Mouse (Mus musculus) 3T3-L1 (cell line): ENCODE results near the gene Rbms3.

Experiments used
- DNase-seq: peaks from one replicate; pipeline ENCODE4 v3.0.0-alpha.2; 2015; ENCODE audit warnings: low read depth, low spot score

Rbms3 gene

GRCm38 (mm10) chr9:116847241-116848135 is 782.2 kb downstream of the Rbms3 start:
- peak; percentile 96 for DNase-seq

DNA sequence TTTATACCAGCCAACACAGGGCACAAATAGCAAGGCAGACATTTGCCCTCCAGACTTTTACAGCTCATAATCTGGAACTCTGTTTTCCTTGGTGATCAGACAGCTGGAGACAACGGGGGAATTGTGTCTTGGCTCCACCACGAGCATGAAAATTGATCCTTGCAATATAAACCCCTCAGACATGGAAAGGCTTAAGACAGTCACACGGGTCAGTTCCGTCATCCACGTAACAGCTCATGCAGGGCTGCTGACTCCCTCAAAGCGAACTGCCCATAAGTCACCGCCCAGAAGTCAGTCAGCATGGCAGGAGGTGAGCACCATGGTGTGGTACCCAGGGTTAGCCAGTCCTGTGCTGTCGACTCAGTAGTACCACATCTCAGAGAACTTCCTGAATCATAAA is 794.8 kb downstream of the Rbms3 start:
- no peak for DNase-seq

GRCm38 (mm10) chr9:116833677-116834076 is 796.0 kb downstream of the Rbms3 start:
- DNase-seq: no peak

DNA sequence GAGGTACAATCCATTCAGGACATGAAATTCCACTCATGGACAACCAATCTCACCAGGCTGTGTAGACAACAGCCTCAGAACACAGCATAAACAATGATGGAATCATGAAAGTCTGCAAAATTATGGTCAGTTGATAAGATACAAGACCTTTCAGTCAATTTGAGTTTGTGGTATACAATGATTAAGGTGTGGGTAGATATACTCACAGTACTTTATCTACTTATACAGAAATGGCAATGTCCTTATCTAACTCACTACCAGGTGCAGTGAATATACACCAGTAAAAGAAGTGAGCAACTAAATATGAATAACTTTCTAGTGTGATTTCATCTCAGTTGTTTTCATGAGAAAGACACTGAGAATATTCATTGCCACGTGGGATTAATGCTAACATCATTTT is 796.9 kb downstream of the Rbms3 start:
- no peak for DNase-seq

GRCm38 (mm10) chr9:116831386-116831785 is 798.3 kb downstream of the Rbms3 start:
- DNase-seq: no peak

DNA sequence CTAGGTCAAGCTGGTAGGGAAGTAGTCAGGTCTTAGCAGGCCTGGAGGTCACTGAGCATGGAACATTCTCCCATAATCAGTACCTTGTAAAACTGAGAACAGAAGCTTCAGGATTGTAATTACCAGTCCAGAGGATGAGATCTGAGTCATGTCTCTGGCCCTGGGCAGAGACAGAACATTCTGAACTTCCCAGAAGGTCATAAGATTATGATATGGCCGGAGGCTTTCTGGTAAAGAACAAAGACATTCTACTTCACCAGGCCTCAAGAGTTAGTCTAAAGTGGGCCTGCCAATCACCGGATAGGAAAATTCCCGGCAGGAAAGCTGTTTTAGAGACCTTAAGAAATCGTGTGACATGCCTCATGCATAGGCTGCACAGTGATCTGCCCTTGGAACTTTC is 799.8 kb downstream of the Rbms3 start:
- DNase-seq: no peak

GRCm38 (mm10) chr9:116821601-116822000 is 808.1 kb downstream of the Rbms3 start:
- no peak for DNase-seq

DNA sequence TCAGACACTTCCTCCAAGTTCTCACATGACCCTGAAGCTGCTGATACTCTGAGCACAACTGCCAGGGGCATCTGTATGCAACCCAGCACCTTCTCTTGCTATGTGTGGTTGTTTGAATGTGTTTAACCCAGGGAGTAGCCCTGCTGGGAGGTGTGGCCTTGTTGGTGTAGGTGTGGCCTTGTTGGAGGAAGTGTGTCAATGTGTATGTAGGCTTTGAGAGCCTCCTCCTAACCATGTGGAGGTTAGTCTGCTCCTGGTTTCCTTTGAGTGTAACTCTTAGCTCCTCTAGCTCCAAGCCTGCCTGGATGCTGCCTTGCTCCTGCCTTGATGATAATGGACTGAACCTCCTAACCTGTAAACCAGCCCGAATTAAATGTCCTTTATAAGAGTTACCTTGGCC is 812.5 kb downstream of the Rbms3 start:
- DNase-seq: no peak

DNA sequence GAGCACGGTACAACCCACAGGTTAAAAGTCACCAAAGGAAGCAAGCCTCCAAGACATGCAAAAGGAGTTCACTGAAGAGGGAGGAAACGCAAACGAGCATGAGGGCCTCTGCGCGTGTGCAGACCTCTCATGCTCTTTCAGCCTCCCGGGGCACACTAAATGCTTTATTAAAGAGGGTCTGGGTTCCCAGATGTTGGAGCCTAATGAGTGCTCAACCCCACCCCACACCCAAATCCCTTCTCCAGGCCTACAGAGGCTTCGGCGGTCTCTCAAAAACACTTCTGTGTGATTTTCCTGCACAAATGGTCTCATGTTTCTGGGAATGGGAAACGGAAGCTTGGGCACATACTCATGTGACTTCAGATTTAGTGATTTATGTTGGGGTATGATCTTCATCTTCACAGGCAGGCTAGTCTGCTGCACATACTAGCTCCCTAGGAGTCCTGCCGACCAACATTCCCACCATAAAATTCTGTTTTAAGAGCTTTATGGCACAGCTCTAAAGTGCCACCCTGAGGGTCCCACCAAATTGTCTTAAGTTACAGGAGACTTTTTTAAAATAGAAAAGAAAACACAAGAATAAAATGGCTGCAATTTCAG is 815.1 kb downstream of the Rbms3 start:
- no peak for DNase-seq

DNA sequence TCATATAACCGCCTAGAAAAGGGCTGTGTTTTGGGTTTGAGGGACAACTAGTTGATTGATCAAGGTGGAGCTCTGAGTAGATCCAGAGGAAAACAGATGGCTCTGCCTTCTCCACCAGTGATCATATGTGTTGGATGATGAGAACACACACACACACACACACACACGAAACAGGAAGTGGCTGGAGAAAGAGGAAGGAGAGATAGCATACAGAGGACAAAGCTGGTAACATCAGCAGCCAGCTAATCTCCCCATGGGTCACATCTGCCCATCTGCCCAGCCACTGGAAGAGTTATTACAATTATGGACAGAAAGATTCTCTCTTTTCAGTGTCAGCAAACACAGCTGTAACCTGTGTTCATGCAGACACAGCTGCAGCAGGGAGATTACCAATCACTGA is 816.3 kb downstream of the Rbms3 start:
- DNase-seq: no peak

DNA sequence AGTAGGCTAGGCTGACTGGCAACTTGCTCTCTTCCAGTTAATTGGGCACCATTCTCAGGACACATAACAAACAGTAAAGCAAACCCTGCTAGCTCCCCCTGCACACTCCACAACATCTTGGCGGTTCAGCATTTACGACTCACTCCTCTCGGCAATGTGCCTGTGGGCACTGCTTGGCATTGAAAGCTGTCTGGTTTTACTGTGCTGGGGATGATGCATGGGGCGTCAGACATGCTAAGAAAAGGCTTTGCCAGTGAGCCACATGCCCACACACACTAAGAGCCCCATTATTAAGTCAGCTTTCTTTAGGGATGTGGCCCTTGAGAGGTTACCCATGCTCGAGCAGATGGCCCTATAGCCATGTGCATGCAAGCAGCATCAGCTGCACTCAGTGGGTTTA is 820.5 kb downstream of the Rbms3 start:
- DNase-seq: peak; percentile 39

GRCm38 (mm10) chr9:116808401-116808800 is 821.3 kb downstream of the Rbms3 start:
- DNase-seq: peak; percentile 18

DNA sequence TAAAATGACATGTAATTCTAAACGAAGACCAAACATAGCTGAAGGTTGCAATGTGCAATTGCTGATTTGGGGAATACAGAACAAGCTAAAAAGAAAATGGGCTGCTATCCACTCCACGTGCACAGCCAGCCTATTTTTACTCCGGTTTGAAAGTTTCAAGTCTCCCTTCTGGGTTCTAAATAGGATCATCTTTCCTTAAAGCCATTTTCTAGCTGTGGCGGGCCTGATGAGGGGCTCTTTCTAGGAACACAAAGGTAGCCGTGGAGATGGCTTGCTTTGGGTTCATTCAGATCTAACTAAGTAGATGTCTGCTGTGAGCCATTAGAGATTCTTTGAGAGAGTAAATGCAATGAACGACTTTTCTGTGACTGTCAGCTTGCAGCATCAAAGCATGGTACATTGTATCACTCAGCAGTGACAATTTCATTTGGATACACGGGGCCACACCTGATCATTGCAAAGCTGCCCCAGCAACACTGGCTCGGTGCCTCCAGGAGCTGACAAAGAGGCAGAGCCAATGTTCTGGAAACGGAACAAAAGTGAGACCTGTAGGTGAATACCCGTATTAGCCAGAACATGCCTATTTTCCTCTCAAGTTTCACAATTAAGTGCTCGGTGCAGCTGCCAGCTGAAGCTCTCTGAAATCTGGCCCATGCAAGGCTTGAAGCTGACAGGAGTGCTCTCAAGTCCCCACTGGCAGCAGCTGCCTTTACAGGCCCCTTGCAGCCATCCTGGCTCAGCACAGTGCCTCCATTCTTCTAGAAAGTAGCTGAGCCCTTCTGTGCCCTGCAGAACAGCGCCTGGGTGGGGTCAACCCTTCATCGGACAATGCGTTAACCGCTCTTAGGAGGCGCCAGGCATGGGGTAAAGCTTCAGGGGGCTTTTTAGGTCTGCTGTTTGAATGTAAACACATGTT is 822.3 kb downstream of the Rbms3 start:
- no peak for DNase-seq

- no peak for DNase-seq
Measured at GRCm38 (mm10) chr9:116803292-116803731, 826.4 kb downstream of the Rbms3 start.

DNA sequence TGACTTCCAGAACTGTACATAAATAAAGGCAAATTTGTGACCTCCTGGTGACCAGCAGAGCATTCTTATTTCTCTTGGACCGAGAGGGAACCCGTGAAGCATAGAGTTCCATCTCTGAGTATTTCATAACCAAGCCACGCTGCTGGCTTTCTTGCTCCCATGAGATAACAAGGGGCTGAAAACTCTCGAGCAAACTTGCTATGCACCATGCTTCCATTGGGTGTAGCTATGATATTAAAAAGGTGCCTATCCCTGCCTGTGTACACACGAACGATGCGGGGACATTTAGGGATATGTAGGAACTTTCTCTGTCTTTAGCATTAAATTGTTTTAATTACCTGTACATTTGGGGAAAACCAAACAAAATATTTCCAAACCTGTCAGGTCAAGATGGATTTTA is 827.1 kb downstream of the Rbms3 start:
- no peak for DNase-seq

DNA sequence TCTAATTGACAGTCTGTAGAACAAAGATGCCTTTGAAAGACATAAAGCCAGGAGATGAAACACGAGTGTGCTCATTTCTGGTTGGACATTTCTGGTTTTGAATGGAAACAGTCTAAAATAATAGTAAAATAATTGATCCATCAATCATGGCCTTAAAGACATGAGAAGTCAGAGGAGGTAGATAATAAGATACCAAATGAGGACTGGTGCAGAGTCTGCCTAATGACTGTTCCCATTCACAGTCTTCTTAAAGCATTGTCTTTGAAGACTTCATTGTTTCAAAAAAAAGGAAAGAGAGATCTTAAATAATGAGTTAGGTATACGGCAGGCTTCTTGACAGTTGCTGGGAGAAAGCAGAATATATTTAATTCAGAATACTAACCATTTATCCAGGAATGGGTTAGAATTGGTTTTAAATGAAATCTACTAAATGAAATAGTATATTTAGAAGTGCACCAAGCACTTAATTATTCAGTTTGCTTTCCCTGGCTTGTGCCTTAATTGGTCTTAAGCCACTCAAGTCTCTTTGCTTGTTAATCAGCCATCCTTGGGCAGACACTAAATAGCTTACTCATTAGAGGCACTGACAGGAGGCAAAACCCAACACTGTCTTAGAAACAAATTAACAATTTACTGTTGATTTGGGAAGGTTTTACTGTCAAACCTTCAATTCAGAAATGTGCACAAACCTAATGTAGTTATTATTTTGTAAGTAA is 834.3 kb downstream of the Rbms3 start:
- DNase-seq: no peak

GRCm38 (mm10) chr9:116791850-116792249 is 837.9 kb downstream of the Rbms3 start:
- no peak for DNase-seq

- no peak for DNase-seq
Measured at GRCm38 (mm10) chr9:116786136-116787046, 843.3 kb downstream of the Rbms3 start.

- DNase-seq: peak; percentile 60
Measured at GRCm38 (mm10) chr9:116771820-116772219, 857.9 kb downstream of the Rbms3 start.

GRCm38 (mm10) chr9:116769358-116770054 is 860.2 kb downstream of the Rbms3 start:
- DNase-seq: no peak
